Mouse (Mus musculus) heart, embryonic 16.5 days (tissue): ENCODE measurements around the gene Mfsd14a. TPM values are rescaled to one million over a fixed set of nuclear protein-coding genes. Genes with fewer than 3 reads are reported as not detected.
"Not testable (repeated sequence)": the region's sequence is repeated elsewhere in the genome, so short reads cannot be mapped to it uniquely, and the experiment has no call there.

Experiments used
- ATAC-seq: fragments of 200-750 bp; cut with Nextera tagmentation; replicated peaks from 2 replicates; pipeline ENCODE4 v1.8.0; 2017; ENCODE audit warnings: moderate number of reproducible peaks; ENCODE audit not compliant: insufficient read depth, low FRiP score; ENCODE audit errors: extremely low read depth
- H3K27ac ChIP-seq: fragments of 300-500 bp; sonication (generic); 2 replicates; pipeline ENCODE4 v1.5.1; 2014; ENCODE audit warnings: mild to moderate bottlenecking, low read length, control low read depth, moderate library complexity
- H3K27me3 ChIP-seq: fragments of 300-500 bp; sonication (generic); 2 replicates; pipeline ENCODE4 v1.6.1; 2014; ENCODE audit warnings: low read length, mixed read lengths; ENCODE audit not compliant: control insufficient read depth, insufficient read depth
- H3K36me3 ChIP-seq: fragments of 300-500 bp; sonication (generic); 2 replicates; pipeline ENCODE4 v1.6.1; 2014; ENCODE audit not compliant: control insufficient read depth, insufficient read depth
- H3K4me1 ChIP-seq: fragments of 300-500 bp; sonication (generic); 2 replicates; pipeline ENCODE4 v1.6.1; 2014; ENCODE audit warnings: low read length, mixed read lengths; ENCODE audit not compliant: control insufficient read depth, insufficient read depth
- H3K4me2 ChIP-seq: fragments of 300-500 bp; sonication (generic); 2 replicates; pipeline ENCODE4 v1.6.1; 2014; ENCODE audit warnings: low read depth, mild to moderate bottlenecking, control low read depth, low read length
- H3K4me3 ChIP-seq: fragments of 300-500 bp; sonication (generic); 2 replicates; pipeline ENCODE4 v1.5.1; 2014; ENCODE audit warnings: mild to moderate bottlenecking, control low read depth, low read length
- H3K9ac ChIP-seq: fragments of 300-500 bp; sonication (generic); 2 replicates; pipeline ENCODE4 v1.6.1; 2014; ENCODE audit warnings: low read length, control low read depth
- H3K9me3 ChIP-seq: fragments of 300-500 bp; sonication (generic); replicated peaks from 2 replicates; pipeline ENCODE4 v1.6.1; 2016; ENCODE audit warnings: low read length; ENCODE audit not compliant: control insufficient read depth
- WGBS: fragments of 180-500 bp; shearing (Covaris S2); extraction: QIAGEN DNeasy Blood & Tissue Kit; methylation state at CpG from one replicate; pipeline ENCODE4 v1.1.7; 2014; 5-methylcytosine and 5-hydroxymethylcytosine counted together
- polyA plus RNA-seq: library from polyadenylated mRNA; unstranded; fragments of >200 nt; fragmentation: Nextera tagmentation; extraction: Ambion mirVana; gene quantifications from 2 replicates; pipeline ENCODE4 v1.2.1, GENCODE M21; 2015

The Mfsd14a gene
- polyA plus RNA-seq, 1 experiment from 2014 or later, result 57.3 TPM

GRCm38 (mm10) chr3:116694955-116695665 lies 32.6 kb upstream of the Mfsd14a start:
- Histone ChIP-seq H3K27me3 (no peaks in the 10 kb centered on the region), H3K4me3 (no peak overlapping the region), H3K27ac (no peak overlapping the region), H3K4me2 (no peak overlapping the region), H3K9me3 (no peaks in the 10 kb centered on the region), H3K9ac (no peak overlapping the region), H3K4me1 (peaks cover 3% of the 10 kb centered on the region), H3K36me3 (peaks cover 2% of the 10 kb centered on the region; the same call in 1 of the 2 replicates)
- ATAC-seq, result no peak
- 87% methylated on average over 8 of the region's 8 CpGs for WGBS

- Histone ChIP-seq H3K27me3 (no peaks in the 10 kb centered on the region), H3K27ac (no peak overlapping the region), H3K4me2 (no peak overlapping the region), H3K4me1 (peaks cover 3% of the 10 kb centered on the region), H3K9ac (no peak overlapping the region), H3K4me3 (no peak overlapping the region), H3K9me3 (no peaks in the 10 kb centered on the region), H3K36me3 (peaks cover 2% of the 10 kb centered on the region; the same call in 1 of the 2 replicates)
- WGBS, result 76% methylated on average over 3 of the region's 3 CpGs
- ATAC-seq, result no peak
Measured at GRCm38 (mm10) chr3:116694312-116694711, 31.8 kb upstream of the Mfsd14a start.

GRCm38 (mm10) chr3:116681160-116681559 lies 18.7 kb upstream of the Mfsd14a start, which contains the start of gene Gm43191:
Gm43191 (minus strand) TSS chr3:116681260.
- Histone ChIP-seq H3K4me3 (no peak within 1 kb of the TSS), H3K4me2 (no peak within 1 kb of the TSS), H3K27ac (no peak within 1 kb of the TSS), H3K4me1 (no peaks in the 10 kb centered on the region), H3K9ac (no peak within 1 kb of the TSS), H3K27me3 (no peaks in the 10 kb centered on the region), H3K9me3 (no peaks in the 10 kb centered on the region), H3K36me3 (peaks cover 14% of the 10 kb centered on the region)
- no peak for ATAC-seq
- 94% methylated on average over 1 of the region's 1 CpGs for WGBS

- not testable (repeated sequence) for H3K4me3 ChIP-seq, H3K4me2 ChIP-seq, H3K27ac ChIP-seq, H3K36me3 ChIP-seq, ATAC-seq, H3K9me3 ChIP-seq, H3K9ac ChIP-seq, H3K27me3 ChIP-seq
- H3K4me1 ChIP-seq, result peaks cover 18% of the 10 kb centered on the region
- 89% methylated on average over 9 of the region's 9 CpGs for WGBS
Measured at GRCm38 (mm10) chr3:116664281-116664680, 1.8 kb upstream of the Mfsd14a start.

GRCm38 (mm10) chr3:116661870-116662414 lies 535 bp downstream of the Mfsd14a start:
- no peaks in the 10 kb centered on the region for H3K36me3 ChIP-seq
- no peaks in the 10 kb centered on the region for H3K9me3 ChIP-seq
- WGBS, result under 1% methylated on average over 66 of the region's 68 CpGs
- H3K27me3 ChIP-seq, result no peaks in the 10 kb centered on the region
- H3K4me1 ChIP-seq, result peaks cover 26% of the 10 kb centered on the region
- ATAC-seq, result peak; percentile 79
- H3K9ac ChIP-seq, result peak overlapping the region; percentile 99
- H3K4me2 ChIP-seq, result peak overlapping the region; percentile 68
- H3K4me3 ChIP-seq, result peak overlapping the region; percentile 97
- peak overlapping the region; percentile 96 for H3K27ac ChIP-seq

GRCm38 (mm10) chr3:116661288-116661869 lies 1.1 kb downstream of the Mfsd14a start:
- no peak for ATAC-seq
- no peaks in the 10 kb centered on the region for H3K9me3 ChIP-seq
- 4% methylated on average over 16 of the region's 16 CpGs for WGBS

GRCm38 (mm10) chr3:116659856-116660430 lies 2.5 kb downstream of the Mfsd14a start:
- Histone ChIP-seq H3K27ac (no peak overlapping the region), H3K36me3 (no peaks in the 10 kb centered on the region), H3K4me3 (no peak overlapping the region), H3K9me3 (no peaks in the 10 kb centered on the region), H3K9ac (no peak overlapping the region), H3K4me1 (peaks cover 28% of the 10 kb centered on the region), H3K4me2 (no peak overlapping the region), H3K27me3 (no peaks in the 10 kb centered on the region)
- 70% methylated on average over 13 of the region's 13 CpGs for WGBS
- no peak for ATAC-seq

More at GRCm38 (mm10) chr3:116661288-116661869, 1.1 kb downstream of the Mfsd14a start:
- H3K4me3 ChIP-seq, result peak overlapping the region; percentile 97
- peak overlapping the region; percentile 99 for H3K9ac ChIP-seq
- peak overlapping the region; percentile 68 for H3K4me2 ChIP-seq
- peak overlapping the region; percentile 96 for H3K27ac ChIP-seq
- no peaks in the 10 kb centered on the region for H3K36me3 ChIP-seq
- H3K4me1 ChIP-seq, result peaks cover 28% of the 10 kb centered on the region
- H3K27me3 ChIP-seq, result no peaks in the 10 kb centered on the region

- Histone ChIP-seq H3K4me2 (no peak overlapping the region), H3K27me3 (no peaks in the 10 kb centered on the region), H3K27ac (no peak overlapping the region), H3K9ac (no peak overlapping the region), H3K4me1 (peaks cover 28% of the 10 kb centered on the region), H3K36me3 (no peaks in the 10 kb centered on the region), H3K9me3 (no peaks in the 10 kb centered on the region), H3K4me3 (no peak overlapping the region)
- ATAC-seq, result no peak
- WGBS, result 80% methylated on average over 15 of the region's 15 CpGs
Measured at GRCm38 (mm10) chr3:116658928-116659565, 3.4 kb downstream of the Mfsd14a start.
